Mouse (Mus musculus) kidney, adult 8-10 months (tissue): ENCODE measurements around the gene Col15a1.

Experiments used
- DNase-seq, 2 experiments: peaks; one replicate each; pipeline ENCODE4 v3.0.0; 2022

Gene Col15a1

GRCm38 (mm10) chr4:47207969-47208420, at the start of gene Col15a1:
Gene Col15a1 (plus strand): TSS chr4:47208161.
- no peak for DNase-seq

DNA sequence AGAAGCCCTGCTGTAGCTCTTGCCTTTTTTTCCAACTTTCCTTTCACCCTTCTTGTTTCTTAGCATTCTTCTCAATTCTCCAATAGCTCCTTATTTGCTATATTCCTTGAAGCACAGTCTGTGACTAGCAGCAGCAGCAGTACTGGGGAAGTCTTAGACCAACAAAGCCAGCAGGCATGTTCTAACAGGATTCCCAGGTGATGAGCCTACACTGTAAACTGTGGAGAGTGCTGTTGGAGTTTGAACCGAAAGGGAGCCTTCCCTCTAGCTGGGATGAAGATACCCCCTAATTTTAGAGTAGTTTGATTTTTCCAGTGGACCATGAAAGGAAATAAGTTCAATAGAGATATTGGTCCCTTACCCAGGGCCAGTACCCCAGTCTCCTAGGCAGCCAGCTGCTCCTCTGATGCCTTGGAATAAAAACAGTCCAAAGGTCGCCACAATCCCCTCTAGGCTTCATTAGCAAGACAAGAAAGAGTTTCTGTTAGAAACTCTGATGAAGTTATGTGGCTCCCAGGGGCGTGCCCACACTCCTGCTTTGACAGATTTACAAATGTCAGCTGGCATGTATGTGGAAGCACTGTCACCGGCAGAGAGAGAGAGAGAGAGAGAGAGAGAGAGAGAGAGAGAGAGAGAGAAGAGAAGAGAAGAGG, 46.7 kb upstream of the Col15a1 start:
- DNase-seq, result no peak

- DNase-seq, result no peak
These were observed 46.0 kb upstream of the Col15a1 start for GRCm38 (mm10) chr4:47161756-47162587.

GRCm38 (mm10) chr4:47172314-47172713, 35.6 kb upstream of the Col15a1 start:
- no peak for DNase-seq

DNA sequence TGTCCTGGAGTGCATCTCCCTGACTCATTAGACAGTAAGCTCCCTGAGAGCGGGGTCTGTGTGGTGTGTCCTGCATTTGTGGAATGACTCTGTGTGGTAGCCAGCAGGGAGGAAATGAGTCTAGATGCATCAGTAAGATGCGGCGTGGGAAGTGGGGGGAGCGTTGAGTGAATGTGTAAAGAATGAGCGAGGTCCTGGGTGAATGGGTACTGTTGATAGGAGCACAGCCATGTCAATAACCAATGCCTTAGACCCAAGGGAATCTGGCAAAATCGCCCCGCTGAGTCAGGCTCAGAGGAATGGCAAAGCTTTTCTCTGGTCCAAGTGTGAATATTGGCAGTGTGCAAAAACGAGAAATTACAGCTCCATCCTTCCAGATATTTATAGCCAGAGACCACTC, 30.9 kb upstream of the Col15a1 start:
- DNase-seq, result no peak

DNA sequence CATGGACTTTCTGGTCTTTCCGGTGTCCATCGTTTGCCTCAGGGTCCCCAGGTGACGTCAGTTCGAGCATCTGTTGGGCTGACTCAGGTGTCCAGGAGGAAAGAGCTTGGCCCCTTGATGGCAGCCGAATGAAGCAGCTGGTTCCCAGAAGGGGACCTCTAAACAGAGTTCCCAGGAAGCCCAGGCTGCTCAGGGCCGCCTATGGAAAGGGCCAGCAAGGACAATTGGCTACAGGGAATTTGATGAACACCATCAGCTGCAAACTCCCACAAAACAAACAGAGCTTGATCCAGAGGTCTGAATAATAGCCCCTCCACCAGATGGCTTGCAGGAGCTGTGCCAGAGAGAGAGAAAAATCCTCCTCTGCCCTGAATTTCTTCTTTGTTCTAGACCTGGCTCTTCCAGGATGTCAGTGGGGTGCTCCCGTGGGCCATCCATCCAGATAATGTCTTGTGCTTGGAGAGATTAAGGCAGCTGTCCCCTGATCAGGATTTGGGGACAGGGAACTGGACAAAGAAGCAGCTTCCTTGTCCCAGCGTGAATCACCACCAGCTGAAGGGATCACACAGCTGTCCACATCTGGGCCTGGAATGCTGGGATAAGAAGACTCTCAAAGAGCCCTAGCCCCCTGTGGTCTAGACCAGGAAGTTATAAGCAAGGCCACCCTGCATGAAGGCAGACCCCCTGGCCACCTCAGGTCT, 29.6 kb upstream of the Col15a1 start:
- no peak for DNase-seq

DNA sequence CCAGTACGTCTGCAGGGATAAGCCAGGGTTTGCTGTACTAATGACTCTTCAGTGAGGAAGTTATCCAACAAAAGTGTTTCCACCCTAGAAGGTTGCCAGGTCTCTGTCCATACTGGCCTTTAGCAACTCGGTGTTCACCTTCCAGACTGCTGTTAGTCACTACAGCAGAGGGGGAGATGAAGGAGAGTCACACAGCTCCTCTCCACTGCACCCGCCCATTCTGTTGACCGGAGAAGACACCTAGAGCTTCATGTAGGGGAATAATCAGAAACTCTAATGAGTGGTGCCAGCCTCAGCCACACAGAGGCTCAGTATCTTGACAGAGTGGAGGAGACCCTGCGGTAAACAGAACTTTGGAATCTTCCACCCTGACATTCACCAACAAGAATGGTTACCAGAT, 28.4 kb upstream of the Col15a1 start:
- no peak for DNase-seq

GRCm38 (mm10) chr4:47184058-47184661, 23.8 kb upstream of the Col15a1 start:
- DNase-seq, result no peak

DNA sequence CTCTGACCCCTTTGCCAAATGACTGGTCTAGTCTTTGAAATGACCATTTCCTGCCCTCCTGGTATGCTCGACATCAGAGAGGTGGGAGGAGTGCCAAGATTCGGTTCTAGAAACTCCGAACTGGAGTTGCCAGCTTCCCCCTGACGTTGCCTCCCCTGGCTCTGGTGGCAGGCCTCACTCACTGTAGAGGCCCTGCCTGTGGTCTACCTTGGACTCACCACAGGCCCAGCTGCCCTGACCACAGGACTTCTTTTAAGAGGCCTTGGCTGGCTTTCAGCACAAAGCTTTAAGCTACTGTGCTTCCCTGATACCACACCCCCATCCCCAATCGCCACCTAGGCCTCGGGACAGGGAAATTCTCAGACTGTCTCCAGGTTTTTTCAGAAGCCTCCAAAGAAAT, 21.4 kb upstream of the Col15a1 start:
- DNase-seq, result no peak

- no peak for DNase-seq
These were observed 11.8 kb upstream of the Col15a1 start for GRCm38 (mm10) chr4:47196173-47196572.

- DNase-seq, result no peak
These were observed 4.3 kb upstream of the Col15a1 start for GRCm38 (mm10) chr4:47203643-47204042.

- DNase-seq, result no peak
These were observed 2.1 kb upstream of the Col15a1 start for GRCm38 (mm10) chr4:47205846-47206245.

DNA sequence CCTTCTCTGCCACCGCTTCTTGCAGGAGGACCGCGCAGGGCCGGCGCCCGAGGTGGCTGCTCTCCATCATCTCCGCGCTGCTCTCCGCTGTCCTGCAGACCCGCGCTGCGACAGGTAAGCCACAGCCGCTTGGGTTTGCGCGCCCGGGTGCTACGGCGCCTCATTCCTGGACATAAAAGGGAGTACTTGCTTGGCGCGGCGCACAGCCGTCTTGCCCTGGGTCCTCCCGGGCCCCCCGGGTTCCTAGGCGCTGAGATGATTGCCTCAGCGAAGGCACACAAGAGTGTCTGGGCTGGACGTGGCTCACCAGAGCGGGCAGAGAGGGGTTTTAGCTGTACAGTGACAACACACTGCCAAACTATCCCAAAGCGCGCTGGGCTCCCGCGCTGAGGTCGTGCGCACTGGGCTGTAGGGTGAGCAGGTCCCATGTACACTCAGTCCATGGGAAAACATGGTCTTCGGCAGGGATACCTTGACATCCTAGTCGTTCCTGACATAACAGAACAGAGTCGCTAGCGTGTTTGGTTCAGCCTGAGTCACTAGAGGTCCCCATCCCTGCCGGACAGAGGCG, 545 bp downstream of the Col15a1 start:
- DNase-seq, result no peak

DNA sequence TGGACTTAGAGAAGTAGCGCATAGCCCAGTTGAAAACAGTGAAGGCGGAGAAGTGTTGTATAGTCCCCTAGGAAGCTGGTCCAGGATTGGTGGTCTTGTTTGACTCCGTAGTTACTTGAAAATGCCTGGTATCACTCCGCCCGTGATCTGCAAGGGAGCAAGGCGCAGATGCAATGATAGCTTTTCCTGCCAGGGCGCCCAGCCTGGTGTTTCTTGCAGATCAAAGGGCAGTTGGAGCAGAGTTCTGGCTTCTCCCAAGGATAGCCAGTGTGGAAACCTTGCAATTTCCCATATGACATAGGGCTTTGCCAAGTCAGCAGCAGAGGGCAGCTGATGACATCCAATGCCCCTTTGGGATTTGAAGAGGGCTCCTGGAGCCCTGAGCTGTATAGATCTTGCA, 1.5 kb downstream of the Col15a1 start:
- no peak for DNase-seq

DNA sequence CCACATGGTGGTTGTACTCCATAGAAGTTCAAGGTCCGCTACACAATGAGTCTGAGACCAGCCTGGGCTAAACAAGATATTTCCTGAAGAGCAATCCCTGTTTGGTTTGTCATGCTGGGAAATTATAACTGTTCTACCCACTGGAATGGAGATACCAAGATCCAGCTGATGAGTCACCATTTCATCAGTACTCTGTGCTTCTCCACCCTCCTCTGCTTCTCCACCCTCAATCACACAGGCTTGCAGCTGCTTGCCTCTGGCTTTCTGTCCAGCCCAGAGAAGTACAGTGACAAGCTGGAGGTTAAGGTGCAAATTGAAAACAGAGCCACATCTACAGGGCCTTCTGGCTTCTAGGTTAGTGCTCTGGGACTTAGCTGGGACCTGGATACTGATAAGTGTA, 10.9 kb downstream of the Col15a1 start:
- DNase-seq, result no peak

DNA sequence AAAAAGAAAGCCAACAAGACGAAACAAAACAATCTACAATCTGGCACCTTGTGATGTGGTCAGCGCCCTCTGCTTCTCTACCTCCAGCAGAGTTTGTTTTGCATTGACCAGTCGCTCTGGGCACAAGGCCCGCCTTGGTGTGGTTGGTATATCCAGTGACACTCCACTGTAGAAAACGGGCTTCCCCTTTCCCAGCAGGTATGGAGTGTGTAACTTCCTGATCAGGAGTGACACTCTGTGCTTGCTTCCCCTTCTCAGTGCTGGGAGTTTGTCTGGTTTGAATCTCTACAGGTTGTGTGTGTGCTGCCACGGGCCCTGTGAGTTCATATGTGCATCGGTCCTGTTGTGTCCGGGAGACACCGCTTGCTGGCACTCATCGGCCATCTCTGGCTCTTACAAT, 11.4 kb downstream of the Col15a1 start:
- DNase-seq, result no peak

DNA sequence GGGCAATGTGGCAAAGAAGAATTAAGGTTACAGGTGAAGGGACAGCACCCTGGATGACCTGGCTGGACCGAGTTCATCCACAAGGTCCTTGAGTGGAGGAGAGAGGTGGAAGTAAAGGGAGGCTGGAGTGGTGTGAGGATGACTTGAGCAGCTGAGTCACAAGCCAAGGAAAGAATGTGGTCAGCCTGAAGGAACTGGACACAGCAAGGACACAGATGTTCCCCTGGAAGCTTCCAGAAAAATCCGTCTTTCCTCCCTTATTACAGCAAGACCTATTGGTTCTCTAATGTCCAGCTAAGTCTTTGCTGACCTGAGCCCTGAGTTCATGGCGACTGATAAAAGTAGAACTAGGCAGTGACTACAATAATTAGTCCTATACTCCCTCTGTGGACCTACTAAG, 12.6 kb downstream of the Col15a1 start:
- DNase-seq, result no peak

- no peak for DNase-seq
These were observed 14.2 kb downstream of the Col15a1 start for GRCm38 (mm10) chr4:47222146-47222545.

DNA sequence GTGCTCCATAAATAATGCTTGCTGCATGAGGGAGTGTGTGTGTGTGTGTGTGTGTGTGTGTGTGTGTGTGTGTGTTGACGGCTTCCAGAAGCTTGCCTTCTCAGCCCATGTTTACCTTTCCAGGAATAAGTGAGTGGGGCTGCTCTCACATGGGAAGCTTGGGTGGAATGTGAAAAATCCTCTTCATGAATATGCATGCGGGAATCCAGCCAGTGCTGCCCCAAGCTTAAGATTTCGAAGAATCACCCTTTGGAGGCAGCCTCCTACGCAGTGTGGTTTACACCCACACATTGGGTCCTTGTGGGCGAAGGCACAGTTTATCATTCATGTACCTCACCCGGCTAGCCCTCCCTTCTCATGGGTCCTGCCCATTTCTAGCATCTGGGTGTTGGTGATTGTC, 18.0 kb downstream of the Col15a1 start:
- DNase-seq, result peak; percentile 47 to 76

DNA sequence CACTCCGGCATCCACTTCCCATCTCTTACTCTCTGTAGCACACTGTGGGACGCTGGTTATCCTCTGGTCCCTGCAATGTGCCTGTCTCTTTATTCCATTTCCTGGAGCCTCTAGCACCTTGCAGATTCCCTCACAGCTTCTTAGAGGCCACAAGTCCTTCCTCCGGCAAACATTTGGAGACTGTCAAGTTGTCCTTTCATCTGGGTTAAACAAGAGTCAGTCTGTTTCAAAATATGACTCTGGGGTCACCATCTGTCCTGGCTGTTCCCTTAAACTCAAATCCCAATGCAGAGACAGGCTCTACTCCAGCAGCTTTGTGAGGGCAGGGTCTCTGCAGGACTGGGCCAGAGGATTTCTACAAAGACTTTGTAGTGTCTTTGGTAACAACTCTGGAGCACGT, 19.1 kb downstream of the Col15a1 start:
- no peak for DNase-seq

GRCm38 (mm10) chr4:47227756-47228155, 19.8 kb downstream of the Col15a1 start:
- DNase-seq, result no peak

DNA sequence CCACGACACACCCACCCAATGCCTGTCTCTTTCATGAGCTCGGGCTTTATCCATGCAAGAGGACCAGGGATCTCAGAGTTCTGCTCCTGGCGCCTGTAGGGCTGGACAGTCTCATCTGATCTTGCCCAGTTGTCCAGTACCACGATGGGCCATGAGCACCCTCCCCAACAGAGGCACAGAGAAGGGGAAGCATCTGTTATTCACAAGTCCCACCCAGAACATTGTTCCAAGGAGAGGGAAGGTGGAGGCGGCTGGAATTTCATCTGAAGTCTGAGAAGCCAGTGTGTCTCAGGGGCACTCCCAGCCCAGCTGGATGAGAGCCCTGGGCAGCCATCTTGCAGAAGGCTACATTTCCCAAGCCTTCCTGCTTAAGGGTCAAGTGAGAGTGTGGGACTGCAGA, 21.0 kb downstream of the Col15a1 start:
- no peak for DNase-seq

DNA sequence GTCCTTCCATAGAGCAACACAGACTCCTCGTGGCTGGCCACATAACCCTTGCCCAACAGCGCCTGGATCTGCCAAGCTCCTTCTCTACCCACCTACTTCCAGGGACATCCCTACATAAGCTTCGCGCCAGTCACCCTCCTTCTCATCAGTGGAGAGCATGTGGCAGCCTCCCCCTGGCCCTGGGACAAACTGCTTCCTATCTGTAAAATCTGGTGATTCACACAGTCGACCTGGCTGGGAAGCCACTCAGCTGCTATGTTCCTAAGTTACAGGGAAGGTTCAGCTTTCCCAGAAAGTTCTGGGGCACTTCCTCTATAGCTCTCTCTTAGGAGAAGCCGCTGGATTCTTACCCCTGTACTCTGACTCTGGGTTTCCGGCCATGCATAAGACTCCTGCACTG, 22.5 kb downstream of the Col15a1 start:
- DNase-seq, result no peak
